Mouse (Mus musculus): ENCODE measurements at regions not wholly inside any gene's neighbourhood (a gene's known extent, or its start where the extent isn't known, plus 50 kb on each side); places are given as distances from the start of the nearest gene placed in this dataset.

DNA sequence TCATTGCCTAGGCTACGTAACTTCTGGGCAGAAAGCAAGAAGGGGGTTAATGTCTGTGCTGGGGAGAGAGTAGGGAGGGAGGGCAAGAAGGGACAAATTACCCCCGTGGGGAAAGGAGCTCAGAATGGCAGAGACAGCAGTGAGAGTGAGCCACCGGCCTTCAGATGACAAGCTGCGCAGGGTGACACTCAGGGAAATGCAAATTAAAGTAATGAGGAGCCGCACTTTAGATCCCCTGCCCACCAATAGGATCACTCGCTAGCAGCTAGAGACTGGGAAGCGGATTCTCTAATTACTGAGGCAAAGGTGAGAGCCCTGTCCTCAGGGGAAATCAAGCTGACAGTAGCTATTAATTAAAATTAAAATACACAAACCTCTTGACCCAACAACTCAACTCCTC, 202.5 kb downstream of the Arhgef10l start:
- peak; percentile 36; the same call in 1 of the 2 replicates for ATAC-seq
- 16% methylated on average over 7 of the region's 7 CpGs for WGBS
- H3K9ac ChIP-seq (replicated peaks; ENCODE audit: low read depth, low read length), result no peak overlapping the region

DNA sequence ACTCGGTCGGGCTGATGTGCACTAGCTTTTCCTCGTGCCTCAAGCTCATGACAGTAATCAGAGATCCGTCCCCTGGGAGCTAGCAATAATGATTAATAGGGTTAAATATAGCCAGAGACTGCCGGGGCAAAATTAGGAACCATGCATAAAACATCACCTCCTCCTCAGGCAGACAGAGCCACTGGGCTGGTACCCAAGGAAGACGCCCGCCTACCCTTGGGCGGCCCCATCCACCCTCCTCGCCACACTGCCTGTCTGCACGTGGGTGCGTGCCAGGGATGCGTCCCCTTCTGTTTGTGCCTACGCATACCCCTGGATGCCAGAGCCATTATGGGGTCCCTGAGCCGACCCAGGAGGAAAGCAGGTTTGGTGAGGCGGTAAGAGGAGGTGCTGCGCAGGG, 204.5 kb downstream of the Arhgef10l start:
- WGBS, result 60% methylated on average over 16 of the region's 16 CpGs
- 0 out of 2 replicates have a peak, but pooled peaks have one; percentile 36 for ATAC-seq
- Histone ChIP-seq H3K4me1 (replicated peaks; ENCODE audit: control insufficient read depth, insufficient read depth, low read length) (peaks cover 12% of the 10 kb centered on the region; the same call in 1 of the 2 replicates), H3K4me3 (replicated peaks; ENCODE audit: low read length) (no peak overlapping the region), H3K36me3 (ENCODE audit: control insufficient read depth, insufficient read depth) (no peaks in the 10 kb centered on the region), H3K9ac (replicated peaks; ENCODE audit: low read depth, low read length) (no peak overlapping the region), H3K4me2 (ENCODE audit: low read length) (no peak overlapping the region), H3K9me3 (ENCODE audit: control insufficient read depth, low read length) (no peaks in the 10 kb centered on the region), H3K27ac (ENCODE audit: low read length) (no peak overlapping the region), H3K27me3 (replicated peaks; ENCODE audit: control insufficient read depth, insufficient read depth, low read length) (no peaks in the 10 kb centered on the region)

More for the DNA sequence above, 202.5 kb downstream of the Arhgef10l start:
- peaks cover 12% of the 10 kb centered on the region; the same call in 1 of the 2 replicates for H3K4me1 ChIP-seq (replicated peaks; ENCODE audit: control insufficient read depth, insufficient read depth, low read length)
- H3K27me3 ChIP-seq (replicated peaks; ENCODE audit: control insufficient read depth, insufficient read depth, low read length), result no peaks in the 10 kb centered on the region
- no peak overlapping the region for H3K4me2 ChIP-seq (ENCODE audit: low read length)
- H3K27ac ChIP-seq (ENCODE audit: low read length), result no peak overlapping the region
- no peaks in the 10 kb centered on the region for H3K36me3 ChIP-seq (ENCODE audit: control insufficient read depth, insufficient read depth)
- H3K9me3 ChIP-seq (ENCODE audit: control insufficient read depth, low read length), result no peaks in the 10 kb centered on the region
- H3K4me3 ChIP-seq (replicated peaks; ENCODE audit: low read length), result no peak overlapping the region

DNA sequence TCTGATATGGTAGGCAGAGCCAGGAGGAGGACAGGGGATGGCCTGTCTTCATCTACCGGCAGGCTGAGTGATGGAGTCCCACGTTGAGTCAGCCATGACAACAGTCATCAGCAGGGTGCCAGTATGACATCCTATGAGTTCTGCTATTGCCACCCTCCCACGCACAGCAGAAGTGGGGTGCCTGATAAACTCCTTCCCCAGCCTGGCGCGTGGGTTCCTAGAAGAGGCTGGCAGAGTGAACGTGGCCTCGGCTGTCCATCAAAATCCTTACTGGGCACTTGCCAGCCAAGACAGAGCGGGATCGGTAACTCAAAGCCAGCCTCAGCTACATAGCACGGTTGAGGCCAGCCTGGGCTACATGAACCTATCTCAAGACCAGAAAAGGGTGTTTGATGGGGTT, 202.5 kb upstream of the Igsf21 start:
- no peak for ATAC-seq
- Histone ChIP-seq H3K4me1 (replicated peaks; ENCODE audit: control insufficient read depth, insufficient read depth, low read length) (peaks cover 2% of the 10 kb centered on the region; the same call in 1 of the 2 replicates), H3K4me3 (replicated peaks; ENCODE audit: low read length) (no peak overlapping the region), H3K9ac (replicated peaks; ENCODE audit: low read depth, low read length) (no peak overlapping the region), H3K9me3 (ENCODE audit: control insufficient read depth, low read length) (no peaks in the 10 kb centered on the region), H3K27ac (ENCODE audit: low read length) (no peak overlapping the region), H3K27me3 (replicated peaks; ENCODE audit: control insufficient read depth, insufficient read depth, low read length) (no peaks in the 10 kb centered on the region), H3K36me3 (ENCODE audit: control insufficient read depth, insufficient read depth) (no peaks in the 10 kb centered on the region), H3K4me2 (ENCODE audit: low read length) (no peak overlapping the region)
- 89% methylated on average over 10 of the region's 10 CpGs for WGBS

DNA sequence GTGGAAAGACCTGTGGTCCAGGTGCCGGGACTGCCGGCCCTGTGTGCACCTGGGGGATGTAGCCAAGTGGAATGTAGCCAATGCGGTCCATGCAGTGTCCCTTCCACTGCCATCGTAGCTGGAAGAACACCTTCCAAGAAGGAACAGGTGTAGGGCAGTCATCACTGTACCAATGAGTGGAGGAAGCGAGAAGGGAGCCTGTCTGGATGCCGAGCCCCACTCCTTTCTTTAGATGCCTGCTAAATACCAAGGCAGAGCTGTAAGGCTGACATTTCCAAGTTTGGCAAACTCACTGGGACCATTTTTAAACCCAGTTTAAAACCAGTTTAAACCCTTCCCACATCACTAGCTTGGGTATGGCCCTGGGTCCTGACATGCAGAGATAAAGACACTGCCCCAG, 199.9 kb upstream of the Igsf21 start:
- Histone ChIP-seq H3K4me2 (ENCODE audit: low read length) (no peak overlapping the region), H3K4me3 (replicated peaks; ENCODE audit: low read length) (no peak overlapping the region), H3K27ac (ENCODE audit: low read length) (no peak overlapping the region), H3K4me1 (replicated peaks; ENCODE audit: control insufficient read depth, insufficient read depth, low read length) (peaks cover 11% of the 10 kb centered on the region; the same call in 1 of the 2 replicates), H3K9ac (replicated peaks; ENCODE audit: low read depth, low read length) (no peak overlapping the region), H3K36me3 (ENCODE audit: control insufficient read depth, insufficient read depth) (no peaks in the 10 kb centered on the region), H3K27me3 (replicated peaks; ENCODE audit: control insufficient read depth, insufficient read depth, low read length) (no peaks in the 10 kb centered on the region), H3K9me3 (ENCODE audit: control insufficient read depth, low read length) (no peaks in the 10 kb centered on the region)
- ATAC-seq, result no peak
- WGBS, result 96% methylated on average over 6 of the region's 6 CpGs

DNA sequence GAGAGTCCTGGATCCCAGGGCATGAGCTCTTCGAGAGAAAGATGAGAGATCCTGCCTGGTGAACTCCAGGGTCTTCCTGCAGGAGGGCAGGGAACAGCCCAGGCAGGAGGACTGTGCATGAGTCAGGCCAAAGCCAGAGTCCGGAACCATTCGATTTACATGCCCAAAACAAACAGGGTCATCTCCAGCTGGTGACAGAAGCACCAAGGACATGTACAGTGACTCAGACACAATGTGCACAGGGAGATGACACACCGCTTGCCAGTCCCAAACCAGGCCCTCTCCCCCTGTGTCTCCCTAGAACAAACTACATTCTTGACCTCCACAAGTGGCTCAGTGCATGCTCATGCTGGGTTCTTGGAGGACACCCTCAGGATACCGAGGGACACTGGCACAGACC, 199.3 kb upstream of the Igsf21 start:
- no peak for ATAC-seq
- Histone ChIP-seq H3K36me3 (ENCODE audit: control insufficient read depth, insufficient read depth) (no peaks in the 10 kb centered on the region), H3K4me2 (ENCODE audit: low read length) (no peak overlapping the region), H3K9ac (replicated peaks; ENCODE audit: low read depth, low read length) (no peak overlapping the region), H3K4me1 (replicated peaks; ENCODE audit: control insufficient read depth, insufficient read depth, low read length) (peaks cover 11% of the 10 kb centered on the region; the same call in 1 of the 2 replicates), H3K27ac (ENCODE audit: low read length) (no peak overlapping the region), H3K9me3 (ENCODE audit: control insufficient read depth, low read length) (no peaks in the 10 kb centered on the region), H3K4me3 (replicated peaks; ENCODE audit: low read length) (no peak overlapping the region), H3K27me3 (replicated peaks; ENCODE audit: control insufficient read depth, insufficient read depth, low read length) (no peaks in the 10 kb centered on the region)
- 88% methylated on average over 5 of the region's 5 CpGs for WGBS

DNA sequence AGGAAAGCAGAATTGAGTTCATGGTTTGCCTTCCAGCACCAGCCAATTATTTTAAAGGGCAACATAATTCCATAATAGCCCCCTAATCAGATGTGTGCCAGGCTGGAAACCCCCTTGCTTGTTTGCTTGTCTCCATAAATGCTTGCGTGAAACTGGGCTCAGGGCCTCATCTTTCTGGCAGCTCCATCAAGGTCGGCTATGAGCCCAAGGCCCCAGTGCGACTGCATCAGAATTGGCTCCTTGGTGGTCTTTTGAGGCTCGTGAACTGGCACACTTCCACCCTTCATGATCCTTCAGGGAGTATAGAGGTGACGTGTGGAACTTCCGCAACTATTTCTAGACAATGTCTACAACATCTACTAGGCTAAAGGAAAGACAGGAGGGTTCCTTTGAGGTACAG, 196.6 kb upstream of the Igsf21 start:
- Histone ChIP-seq H3K9ac (replicated peaks; ENCODE audit: low read depth, low read length) (no peak overlapping the region), H3K27me3 (replicated peaks; ENCODE audit: control insufficient read depth, insufficient read depth, low read length) (no peaks in the 10 kb centered on the region), H3K9me3 (ENCODE audit: control insufficient read depth, low read length) (no peaks in the 10 kb centered on the region), H3K36me3 (ENCODE audit: control insufficient read depth, insufficient read depth) (no peaks in the 10 kb centered on the region), H3K4me2 (ENCODE audit: low read length) (no peak overlapping the region), H3K4me3 (replicated peaks; ENCODE audit: low read length) (no peak overlapping the region), H3K4me1 (replicated peaks; ENCODE audit: control insufficient read depth, insufficient read depth, low read length) (peaks cover 11% of the 10 kb centered on the region; the same call in 1 of the 2 replicates), H3K27ac (ENCODE audit: low read length) (no peak overlapping the region)
- no peak for ATAC-seq
- 53% methylated on average over 6 of the region's 6 CpGs for WGBS

DNA sequence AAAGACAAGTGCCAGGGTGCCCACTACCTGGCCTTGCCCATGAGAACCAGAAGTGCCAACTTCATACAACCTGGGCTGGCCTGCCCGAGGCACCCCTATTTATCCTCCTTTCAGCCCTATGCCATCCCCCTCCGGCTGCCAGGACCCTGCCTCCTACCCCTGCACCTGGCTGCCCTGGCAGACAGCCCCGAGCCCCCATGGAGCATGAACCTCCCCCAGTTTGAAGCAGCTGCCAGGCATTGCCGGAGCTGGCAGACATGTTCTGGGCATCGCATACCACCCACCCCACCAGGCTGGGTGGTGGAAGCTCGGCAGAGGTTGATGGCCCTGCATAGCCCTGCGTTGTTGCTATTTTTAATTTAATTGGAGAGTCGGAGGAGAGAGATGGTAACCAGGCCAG, 195.2 kb upstream of the Igsf21 start:
- no peaks in the 10 kb centered on the region for H3K27me3 ChIP-seq (replicated peaks; ENCODE audit: control insufficient read depth, insufficient read depth, low read length)
- no peak overlapping the region for H3K4me3 ChIP-seq (replicated peaks; ENCODE audit: low read length)
- H3K4me1 ChIP-seq (replicated peaks; ENCODE audit: control insufficient read depth, insufficient read depth, low read length), result peaks cover 11% of the 10 kb centered on the region; the same call in 1 of the 2 replicates
- no peak overlapping the region for H3K27ac ChIP-seq (ENCODE audit: low read length)
- H3K9me3 ChIP-seq (ENCODE audit: control insufficient read depth, low read length), result no peaks in the 10 kb centered on the region
- ATAC-seq, result no peak
- 42% methylated on average over 8 of the region's 8 CpGs for WGBS
- H3K4me2 ChIP-seq (ENCODE audit: low read length), result no peak overlapping the region
- H3K36me3 ChIP-seq (ENCODE audit: control insufficient read depth, insufficient read depth), result no peaks in the 10 kb centered on the region
- no peak overlapping the region for H3K9ac ChIP-seq (replicated peaks; ENCODE audit: low read depth, low read length)

DNA sequence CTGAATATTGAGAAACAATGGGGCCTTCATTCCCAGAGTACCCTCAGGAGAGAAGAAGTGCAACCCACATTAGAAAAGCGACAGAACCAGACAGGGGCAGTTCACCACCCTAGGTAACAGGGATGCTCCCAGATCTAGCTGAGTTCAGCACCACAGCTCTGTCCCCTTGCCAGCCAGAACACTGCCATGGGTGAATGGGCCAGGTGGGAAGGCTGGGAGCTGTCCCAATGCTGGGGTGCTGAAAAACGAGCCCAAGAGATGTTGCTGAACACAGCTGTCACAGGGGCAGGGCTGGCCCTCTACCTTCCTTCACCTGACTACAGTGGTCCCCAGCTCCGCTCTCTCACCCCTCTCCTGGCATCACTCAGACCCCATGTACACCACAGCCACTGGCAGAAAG, 193.3 kb upstream of the Igsf21 start:
- peaks cover 11% of the 10 kb centered on the region; the same call in 1 of the 2 replicates for H3K4me1 ChIP-seq (replicated peaks; ENCODE audit: control insufficient read depth, insufficient read depth, low read length)
- no peak overlapping the region for H3K4me3 ChIP-seq (replicated peaks; ENCODE audit: low read length)
- H3K27ac ChIP-seq (ENCODE audit: low read length), result no peak overlapping the region
- no peak overlapping the region for H3K9ac ChIP-seq (replicated peaks; ENCODE audit: low read depth, low read length)
- no peak overlapping the region for H3K4me2 ChIP-seq (ENCODE audit: low read length)
- no peak for ATAC-seq
- 32% methylated on average over 3 of the region's 3 CpGs for WGBS
- no peaks in the 10 kb centered on the region for H3K27me3 ChIP-seq (replicated peaks; ENCODE audit: control insufficient read depth, insufficient read depth, low read length)
- no peaks in the 10 kb centered on the region for H3K9me3 ChIP-seq (ENCODE audit: control insufficient read depth, low read length)
- no peaks in the 10 kb centered on the region for H3K36me3 ChIP-seq (ENCODE audit: control insufficient read depth, insufficient read depth)

DNA sequence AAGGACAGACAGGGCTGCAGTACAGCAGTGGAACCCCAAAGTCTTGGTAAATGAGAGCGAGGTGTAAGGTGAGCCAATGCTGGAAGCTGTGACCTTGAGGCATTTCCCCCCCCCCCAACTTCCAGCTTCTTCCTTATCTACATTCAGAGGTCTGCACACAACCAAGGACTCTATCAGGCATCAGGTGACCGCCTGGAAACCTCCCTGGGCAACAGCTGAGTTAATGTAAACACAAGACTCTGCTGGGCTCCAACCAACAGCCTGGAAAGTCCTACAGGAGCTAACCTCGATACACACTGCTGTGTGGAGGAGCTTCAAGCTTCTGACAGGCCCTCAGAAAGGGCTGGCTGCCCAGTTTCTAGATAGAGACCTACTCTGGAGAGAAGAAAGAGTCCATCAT, 189.4 kb upstream of the Igsf21 start:
- no peaks in the 10 kb centered on the region for H3K4me1 ChIP-seq (replicated peaks; ENCODE audit: control insufficient read depth, insufficient read depth, low read length)
- WGBS, result 71% methylated on average over 3 of the region's 3 CpGs
- H3K4me3 ChIP-seq (replicated peaks; ENCODE audit: low read length), result no peak overlapping the region

More for the DNA sequence above, 189.4 kb upstream of the Igsf21 start:
- Histone ChIP-seq H3K4me2 (ENCODE audit: low read length) (no peak overlapping the region), H3K27me3 (replicated peaks; ENCODE audit: control insufficient read depth, insufficient read depth, low read length) (no peaks in the 10 kb centered on the region), H3K9ac (replicated peaks; ENCODE audit: low read depth, low read length) (no peak overlapping the region), H3K36me3 (ENCODE audit: control insufficient read depth, insufficient read depth) (no peaks in the 10 kb centered on the region), H3K27ac (ENCODE audit: low read length) (no peak overlapping the region), H3K9me3 (ENCODE audit: control insufficient read depth, low read length) (no peaks in the 10 kb centered on the region)
- no peak for ATAC-seq
